In the genomic region with DNA sequence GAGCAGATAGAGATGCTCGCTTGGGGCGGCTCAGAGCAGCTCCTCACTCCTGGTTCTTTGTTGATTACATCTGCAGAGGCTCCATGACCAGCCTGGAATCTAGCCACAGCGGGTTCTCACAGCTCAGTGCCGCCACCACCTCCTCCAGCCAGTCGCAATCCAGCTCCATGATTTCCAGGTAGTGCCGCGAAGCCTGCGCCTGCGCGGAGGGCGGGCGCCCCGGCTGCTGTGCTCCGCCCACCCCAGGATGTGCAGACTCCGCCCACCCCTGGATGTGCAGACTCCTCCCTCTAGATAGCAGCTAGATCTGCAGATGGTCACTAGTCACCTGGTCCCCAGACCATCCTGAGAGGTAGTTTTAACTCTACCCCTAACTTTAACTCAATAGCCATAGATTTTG, we compare ENCODE assay signal across 8 mouse cellular contexts. TPM values are rescaled to one million over a fixed set of nuclear protein-coding genes. Genes with fewer than 3 reads are reported as not detected.
A peak's percentile ranks its signal among the peaks of the same experiment; 100 is the strongest.
DNase-seq lines count a peak whose midpoint lies in the region; ATAC-seq lines count a peak whose summit lies in the region.

No protein-coding gene starts in this region.

- H3K4me2 ChIP-seq in limb, embryonic 11.5 days (ENCODE audit: low read depth, severe bottlenecking) = no peak overlapping the region

- 5% methylated on average over 15 of the region's 15 CpGs for WGBS in limb, embryonic 11.5 days

- 0 out of 2 replicates have a peak, but pooled peaks have one; percentile 37 for ATAC-seq in limb, embryonic 11.5 days (ENCODE audit: insufficient number of reproducible peaks, low FRiP score, low TSS enrichment, low read depth)

- peak; percentile 42 for DNase-seq in adrenal gland, postnatal 14 days
- DNase-seq in adrenal gland, postnatal 36 days = no peak
- peak; percentile 19 for DNase-seq in thymus, postnatal 14 days
- no peak for DNase-seq in thymus, postnatal 25 days
- DNase-seq in limb, embryonic 11.5 days (ENCODE audit: low spot score) = peak; percentile 84
- no peak for DNase-seq in gastrocnemius, postnatal 25 days
- DNase-seq in thymus, postnatal 36 days = no peak
- no peak for DNase-seq in Muller cell, postnatal 12 days (ENCODE audit: inconsistent ontology term)

- no peaks in the 10 kb centered on the region for H3K27me3 ChIP-seq in limb, embryonic 11.5 days (ENCODE audit: control insufficient read depth, insufficient read depth, low read length)

- H3K9me3 ChIP-seq in limb, embryonic 11.5 days (ENCODE audit: control insufficient read depth, low read length) = no peaks in the 10 kb centered on the region

- H3K4me3 ChIP-seq in limb, embryonic 11.5 days (ENCODE audit: low read depth, low read length) = no peak overlapping the region

- peaks cover 13% of the 10 kb centered on the region; the same call in 1 of the 2 replicates for H3K36me3 ChIP-seq in limb, embryonic 11.5 days (ENCODE audit: control insufficient read depth, insufficient read depth, low read length)

- peaks cover 5% of the 10 kb centered on the region; the same call in 1 of the 2 replicates for H3K4me1 ChIP-seq in limb, embryonic 11.5 days (ENCODE audit: control insufficient read depth, insufficient read depth, low read length)

- H3K9ac ChIP-seq in limb, embryonic 11.5 days (ENCODE audit: low read length) = no peak overlapping the region

- no peak overlapping the region for H3K27ac ChIP-seq in limb, embryonic 11.5 days (replicated peaks; ENCODE audit: low read depth, low read length)

RNA-seq across cellular contexts. Expression of gene Sec14l1, which starts 41.8 kb away (rescaled TPM):
- total RNA-seq in adrenal gland, postnatal 14 days (2021) = 119 TPM in 2 replicates
- total RNA-seq in adrenal gland, postnatal 36 days (2021) = 100 to 1,000 TPM; 132 to 163 TPM
- 28.1 and 29.7 TPM in 2 replicates for polyA plus RNA-seq in limb, embryonic 11.5 days (2014; fragmentation: Nextera tagmentation; extraction: Ambion mirVana)
- 10 to 100 TPM; 40.7 to 45.1 TPM for total RNA-seq in gastrocnemius, postnatal 25 days (2021)

RNA-seq across cellular contexts. Expression of gene Sept9, which starts 42.7 kb away (rescaled TPM):
- total RNA-seq in adrenal gland, postnatal 14 days (2021) = 115 and 133 TPM in 2 replicates
- total RNA-seq in adrenal gland, postnatal 36 days (2021) = 100 to 1,000 TPM; 117 to 134 TPM
- polyA plus RNA-seq in limb, embryonic 11.5 days (2014; fragmentation: Nextera tagmentation; extraction: Ambion mirVana) = 208 and 226 TPM in 2 replicates
- 10 to 100 TPM; 13.8 to 16.2 TPM for total RNA-seq in gastrocnemius, postnatal 25 days (2021)

Comparison
In these comparisons a context has a peak if more than half of its experiments do, and no peak if none do; other contexts are left out.
1. DNase-seq: peak in adrenal gland, postnatal 14 days (single experiment), thymus, postnatal 14 days (single experiment) and limb, embryonic 11.5 days (single experiment); none in adrenal gland, postnatal 36 days (0 of 2), thymus, postnatal 25 days (single experiment), gastrocnemius, postnatal 25 days (single experiment), thymus, postnatal 36 days (0 of 2) and Muller cell, postnatal 12 days (single experiment).